Mouse (Mus musculus) liver, postnatal 0 days (tissue): ENCODE measurements around the gene Gas2l3.

Experiments
- CTCF ChIP-seq: sonication (generic); IDR thresholded peaks from 2 replicates; pipeline ENCODE4 v1.5.1; 2016; ENCODE audit warnings: antibody characterized with exemption, low read depth
- EP300 ChIP-seq: IDR thresholded peaks from 2 replicates; pipeline ENCODE4 v1.6.1; 2016; ENCODE audit warnings: antibody characterized with exemption, low read depth, mild to moderate bottlenecking

- TF ChIP-seq CTCF (no peak), EP300 (no peak)
These were observed 17.2 kb upstream of the Gas2l3 start for GRCm38 (mm10) chr10:89460972-89461371.
